7 mouse cellular contexts compared by ENCODE assay signal in genomic region chr17:24752415-24753394, GRCm38 (mm10). TPM values are rescaled to one million over a fixed set of nuclear protein-coding genes. Genes with fewer than 3 reads are reported as not detected.
A peak's percentile ranks its signal among the peaks of the same experiment; 100 is the strongest.
DNase-seq lines count a peak whose midpoint lies in the region; ATAC-seq lines count a peak whose summit lies in the region.

Hs3st6 (plus strand) TSS chr17:24752988.

- H3K4me2 ChIP-seq in embryonic facial prominence, embryonic 11.5 days (ENCODE audit: low read depth, low read length): peak within 1 kb of the TSS; percentile 97
- H3K4me2 ChIP-seq in kidney, embryonic 16.5 days (replicated peaks; ENCODE audit: low read depth, low read length): peak within 1 kb of the TSS; percentile 96
- H3K4me2 ChIP-seq in midbrain, embryonic 13.5 days (replicated peaks): peak within 1 kb of the TSS; percentile 83

- no peak within 1 kb of the TSS for H3K27ac ChIP-seq in embryonic facial prominence, embryonic 11.5 days (replicated peaks; ENCODE audit: low read depth, low read length)
- H3K27ac ChIP-seq in kidney, embryonic 16.5 days (ENCODE audit: low read length): no peak within 1 kb of the TSS; the same call in 1 of the 2 replicates
- no peak within 1 kb of the TSS for H3K27ac ChIP-seq in midbrain, embryonic 13.5 days

- H3K4me1 ChIP-seq in embryonic facial prominence, embryonic 11.5 days (ENCODE audit: control insufficient read depth, insufficient read depth, low read length): peaks cover 3% of the 10 kb centered on the region; the same call in 1 of the 2 replicates
- peaks cover 24% of the 10 kb centered on the region for H3K4me1 ChIP-seq in kidney, embryonic 16.5 days (ENCODE audit: insufficient read depth, low read length)
- H3K4me1 ChIP-seq in midbrain, embryonic 13.5 days (replicated peaks): peaks cover 13% of the 10 kb centered on the region

- peak; percentile 74 for ATAC-seq in embryonic facial prominence, embryonic 11.5 days (replicated peaks; ENCODE audit: insufficient number of reproducible peaks, low FRiP score, low TSS enrichment, low read depth)
- peak; percentile 92 for ATAC-seq in kidney, embryonic 16.5 days (ENCODE audit: low FRiP score, low TSS enrichment)
- peak; percentile 68 for ATAC-seq in midbrain, embryonic 13.5 days

- WGBS in embryonic facial prominence, embryonic 11.5 days: under 1% methylated on average over 68 of the region's 82 CpGs
- WGBS in kidney, embryonic 16.5 days: under 1% methylated on average over 58 of the region's 82 CpGs
- WGBS in midbrain, embryonic 13.5 days: 1% methylated on average over 78 of the region's 82 CpGs

- H3K4me3 ChIP-seq in embryonic facial prominence, embryonic 11.5 days (ENCODE audit: low read depth, low read length): peak within 1 kb of the TSS; percentile 53
- peak within 1 kb of the TSS; percentile 67 for H3K4me3 ChIP-seq in kidney, embryonic 16.5 days (ENCODE audit: low read length)
- H3K4me3 ChIP-seq in midbrain, embryonic 13.5 days (replicated peaks): peak within 1 kb of the TSS; percentile 47

- H3K9ac ChIP-seq in embryonic facial prominence, embryonic 11.5 days (replicated peaks; ENCODE audit: low read length): peak within 1 kb of the TSS; percentile 55
- peak within 1 kb of the TSS; percentile 71 for H3K9ac ChIP-seq in kidney, embryonic 16.5 days (replicated peaks; ENCODE audit: low read length)
- H3K9ac ChIP-seq in midbrain, embryonic 13.5 days (replicated peaks): peak within 1 kb of the TSS; percentile 58

- no peaks in the 10 kb centered on the region for H3K36me3 ChIP-seq in embryonic facial prominence, embryonic 11.5 days (replicated peaks; ENCODE audit: control insufficient read depth, insufficient read depth, low read depth, low read length)
- no peaks in the 10 kb centered on the region for H3K36me3 ChIP-seq in kidney, embryonic 16.5 days (ENCODE audit: insufficient read depth, low read length)
- no peaks in the 10 kb centered on the region for H3K36me3 ChIP-seq in midbrain, embryonic 13.5 days

- DNase-seq in thymus, postnatal 0 days (ENCODE audit: low spot score): peak; percentile 43
- no peak for DNase-seq in thymus, postnatal 10 days (ENCODE audit: low spot score in 2 of 2)
- peak; percentile 63 for DNase-seq in embryonic facial prominence, embryonic 11.5 days (ENCODE audit: low spot score)
- no peak for DNase-seq in layer of hippocampus, adult 11-12 months (ENCODE audit: low spot score)
- no peak for DNase-seq in layer of hippocampus, postnatal 14 days (ENCODE audit: low spot score in 2 of 2)

- H3K27me3 ChIP-seq in embryonic facial prominence, embryonic 11.5 days (ENCODE audit: control insufficient read depth, insufficient read depth, low read length): peaks cover 45% of the 10 kb centered on the region
- peaks cover 52% of the 10 kb centered on the region for H3K27me3 ChIP-seq in kidney, embryonic 16.5 days (ENCODE audit: insufficient read depth, low read length)
- H3K27me3 ChIP-seq in midbrain, embryonic 13.5 days: peaks cover 86% of the 10 kb centered on the region

- H3K9me3 ChIP-seq in embryonic facial prominence, embryonic 11.5 days (replicated peaks; ENCODE audit: control insufficient read depth, low read length): no peaks in the 10 kb centered on the region
- H3K9me3 ChIP-seq in kidney, embryonic 16.5 days (ENCODE audit: low read length): no peaks in the 10 kb centered on the region
- no peaks in the 10 kb centered on the region for H3K9me3 ChIP-seq in midbrain, embryonic 13.5 days

RNA-seq across cellular contexts. Expression of gene Hs3st6, which starts in this region (rescaled TPM):
- 0.25 and 0.40 TPM in 2 replicates for polyA plus RNA-seq in thymus, postnatal 0 days (2015; fragmentation: Nextera tagmentation; extraction: Ambion mirVana)
- polyA plus RNA-seq in embryonic facial prominence, embryonic 11.5 days (2014; fragmentation: Nextera tagmentation; extraction: Ambion mirVana): 4.3 and 4.7 TPM in 2 replicates
- polyA plus RNA-seq in kidney, embryonic 16.5 days (2015; fragmentation: Nextera tagmentation; extraction: Ambion mirVana): 23.0 and 27.6 TPM in 2 replicates
- 0.13 and 0.22 TPM in 2 replicates for polyA plus RNA-seq in midbrain, embryonic 13.5 days (2015; fragmentation: Nextera tagmentation; extraction: Ambion mirVana)
- not detected for total RNA-seq in layer of hippocampus, postnatal 14 days (2021)

Comparison
In these comparisons a context has a peak if more than half of its experiments do, and no peak if none do; other contexts are left out.
1. Peak in DNase-seq in thymus, postnatal 0 days; RNA of the gene not detected or under 1 TPM.
2. Peak in ATAC-seq, H3K4me3 ChIP-seq, H3K9ac ChIP-seq and H3K4me2 ChIP-seq in midbrain, embryonic 13.5 days; RNA of the gene not detected or under 1 TPM.